Mouse (Mus musculus): Measurements from ENCODE around the gene Olfr91. TPM values are rescaled to one million over a fixed set of nuclear protein-coding genes. Genes with fewer than 3 reads are reported as not detected.

Gene Olfr91
- total RNA-seq, 2 experiments from 2014 or later = not detected

DNA sequence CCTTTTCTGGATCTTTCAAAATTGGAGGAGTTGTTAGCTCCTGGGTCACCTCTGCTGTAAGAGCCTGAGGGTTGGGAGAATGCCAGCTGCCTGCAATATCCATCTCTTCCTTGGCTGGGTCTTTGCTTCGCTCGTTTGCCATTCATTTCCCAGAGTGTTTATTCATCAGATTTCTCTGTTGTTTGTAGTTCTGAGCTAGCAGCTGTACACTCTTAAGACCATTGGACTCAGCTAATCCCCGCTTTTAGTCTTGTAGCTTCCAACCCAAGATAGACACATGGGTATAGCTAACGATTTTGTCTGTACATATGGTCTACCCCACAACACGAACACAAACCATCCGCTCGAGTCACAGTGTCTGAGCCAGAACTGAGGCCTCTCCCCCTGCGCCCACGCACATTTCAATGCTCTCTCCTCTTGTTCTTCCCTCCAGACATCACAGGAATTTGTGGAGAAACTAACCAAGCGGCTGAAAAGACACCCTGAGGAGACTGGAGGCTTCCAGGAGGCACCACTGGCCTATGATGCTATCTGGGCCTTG, 35.9 kb downstream of the Olfr91 start:
- DNase-seq = no peak

DNA sequence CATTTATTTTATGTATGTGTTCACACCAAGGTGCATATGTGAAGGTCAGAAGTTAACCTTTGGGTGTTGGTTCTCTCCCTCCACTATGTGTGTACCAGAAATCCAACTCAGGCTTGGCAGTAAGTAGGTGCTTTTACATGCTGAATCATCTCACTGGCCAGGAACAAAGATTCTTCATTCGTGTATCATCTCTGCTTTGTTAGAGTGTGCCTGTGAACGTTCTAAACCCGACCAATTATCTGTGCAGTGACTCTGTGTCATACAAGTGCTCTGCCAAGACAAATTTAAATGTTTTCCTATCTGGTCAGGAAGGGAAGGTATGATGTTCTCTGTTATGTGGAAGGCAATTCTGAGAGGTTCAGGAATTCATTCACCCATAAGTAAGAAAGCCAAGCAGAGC, 36.6 kb downstream of the Olfr91 start:
- DNase-seq = no peak
- intact Hi-C loops (cut with DNase I) = no loop called here

More for the DNA sequence above, 35.9 kb downstream of the Olfr91 start:
- intact Hi-C loops (cut with DNase I) = no loop called here

DNA sequence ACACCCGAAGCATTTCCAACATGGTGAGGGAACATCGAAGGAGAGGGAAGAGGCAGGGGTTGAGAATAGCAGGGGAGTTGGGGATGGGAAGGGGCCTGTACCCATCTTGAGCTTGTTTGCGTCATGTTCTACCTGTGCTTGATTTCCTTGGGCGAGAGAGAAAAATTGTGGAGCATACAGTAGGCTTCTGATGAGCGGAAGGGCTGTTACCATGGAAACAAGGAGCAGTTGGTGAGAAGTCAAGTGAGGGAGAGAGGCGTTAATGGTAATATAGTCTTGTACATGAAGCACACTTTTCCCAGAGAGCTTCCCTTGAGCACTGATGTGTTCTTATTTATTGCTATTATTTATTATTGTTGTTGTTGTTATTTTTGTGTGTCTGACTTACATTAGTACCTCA, 41.1 kb downstream of the Olfr91 start:
- intact Hi-C loops (cut with DNase I) = no loop called here
- DNase-seq = no peak

- DNase-seq = no peak
- intact Hi-C loops (cut with DNase I) = no loop called here
Observed at GRCm38 (mm10) chr17:37051745-37052144, 46.3 kb downstream of the Olfr91 start.

- DNase-seq = no peak
- intact Hi-C loops (cut with DNase I) = no loop called here
Observed at GRCm38 (mm10) chr17:37050876-37051275, 47.2 kb downstream of the Olfr91 start.

DNA sequence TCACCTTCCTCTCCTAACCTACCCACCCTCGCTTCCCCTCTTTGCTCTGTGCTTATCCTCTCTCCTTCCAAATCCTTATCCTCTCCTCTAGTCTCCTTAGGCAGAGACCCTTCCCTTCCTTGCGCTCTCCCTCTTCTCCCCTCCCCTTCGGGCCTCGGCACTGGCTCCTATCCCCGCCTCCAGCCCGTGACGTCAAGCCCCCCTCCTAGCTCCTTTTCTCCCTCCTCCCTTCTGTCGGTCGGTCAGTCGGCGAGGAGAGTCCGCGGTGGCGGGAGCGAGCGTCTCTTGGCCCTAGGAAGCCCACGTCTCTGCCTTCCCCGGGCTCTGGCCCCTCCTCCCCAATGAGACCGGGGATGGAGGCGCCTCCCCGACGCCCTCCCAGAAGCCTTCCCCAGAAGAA, 47.7 kb downstream of the Olfr91 start:
- intact Hi-C loops (cut with DNase I) = no loop called here

DNA sequence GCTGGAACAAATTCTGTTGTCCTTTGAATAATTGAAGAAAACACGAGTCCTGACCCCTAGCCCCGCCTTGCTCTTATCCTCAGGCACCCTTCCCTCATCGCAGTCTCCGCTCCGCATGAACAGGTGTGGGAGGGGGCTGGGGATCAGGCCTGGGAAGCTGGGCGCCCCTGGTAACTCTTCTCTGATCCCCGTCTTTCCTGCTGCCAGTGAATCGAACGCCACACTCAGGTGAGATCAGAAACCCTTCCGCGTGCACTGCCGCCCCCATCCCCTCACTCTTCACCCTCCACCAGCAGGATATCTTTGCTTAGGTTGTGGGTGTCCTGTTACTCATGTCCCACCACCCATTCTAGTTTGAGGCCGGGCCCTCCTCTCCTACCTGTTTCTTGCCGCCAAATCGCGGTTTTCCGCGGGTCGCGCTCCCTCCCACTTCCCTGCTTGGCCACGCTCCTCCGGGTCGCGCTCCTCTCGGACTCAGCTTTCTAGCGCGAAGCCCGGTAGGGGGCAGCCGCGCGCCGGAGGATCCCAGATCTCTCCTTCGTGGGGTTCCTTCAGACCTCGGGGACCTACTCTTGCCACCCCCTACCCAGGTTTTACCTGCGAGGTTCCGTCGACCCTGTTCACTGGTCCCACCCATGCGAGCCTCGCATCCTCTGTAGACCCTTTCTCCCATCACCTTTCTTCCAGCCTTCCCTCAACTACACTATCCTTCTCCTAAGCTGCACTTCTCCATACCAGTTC, 48.3 kb downstream of the Olfr91 start:
- DNase-seq = peak; percentile 80
- intact Hi-C loops (cut with DNase I) = loop anchor here (5.0 kb wide), 1 partner anchor 102 kb away; no protein-coding TSS in a partner anchor

More for the DNA sequence above, 47.7 kb downstream of the Olfr91 start:
- DNase-seq = peak; percentile 91

DNA sequence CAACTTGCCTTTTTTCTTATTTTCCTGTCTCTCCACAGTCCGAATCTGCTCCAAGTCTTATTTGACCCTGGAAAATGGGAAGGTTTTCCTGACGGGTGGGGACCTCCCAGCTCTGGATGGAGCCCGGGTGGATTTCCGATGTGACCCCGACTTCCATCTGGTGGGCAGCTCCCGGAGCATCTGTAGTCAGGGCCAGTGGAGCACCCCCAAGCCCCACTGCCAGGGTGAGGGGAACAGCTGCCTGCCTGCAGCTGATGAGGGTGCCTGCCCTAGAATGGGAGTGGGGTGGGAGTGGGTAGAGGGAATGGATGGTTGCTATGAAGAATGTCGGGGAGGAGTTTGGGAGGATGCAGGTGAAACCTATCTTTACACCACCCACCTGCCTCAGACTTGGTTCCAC, 49.7 kb downstream of the Olfr91 start:
- no peak for DNase-seq
- intact Hi-C loops (cut with DNase I) = loop anchor here (5.0 kb wide), 1 partner anchor 101 kb away; no protein-coding TSS in a partner anchor

GRCm38 (mm10) chr17:37047981-37048380, 50.1 kb downstream of the Olfr91 start:
- intact Hi-C loops (cut with DNase I) = loop anchor here (2.0 to 5.0 kb wide), 2 partner anchors 45 to 101 kb away; no protein-coding TSS in a partner anchor

GRCm38 (mm10) chr17:37047332-37047976, 50.6 kb downstream of the Olfr91 start:
- DNase-seq = no peak
- intact Hi-C loops (cut with DNase I) = loop anchor here (2.0 to 5.0 kb wide), 2 partner anchors 45 to 100 kb away; no protein-coding TSS in a partner anchor

More at GRCm38 (mm10) chr17:37047981-37048380, 50.1 kb downstream of the Olfr91 start:
- DNase-seq = no peak

GRCm38 (mm10) chr17:37046312-37047112, 51.6 kb downstream of the Olfr91 start:
- intact Hi-C loops (cut with DNase I) = loop anchor here (2.0 to 5.0 kb wide), 2 partner anchors 44 to 99 kb away; no protein-coding TSS in a partner anchor
- peak; percentile 68 for DNase-seq

GRCm38 (mm10) chr17:37045611-37046311, 52.3 kb downstream of the Olfr91 start, which contains the start of gene Gabbr1:
Gene Gabbr1, plus strand, starts transcription at chr17:37045966.
- DNase-seq = peak; percentile 89
- intact Hi-C loops (cut with DNase I) = loop anchor here (2.0 to 5.0 kb wide), 2 partner anchors 43 to 98 kb away; no protein-coding TSS in a partner anchor

DNA sequence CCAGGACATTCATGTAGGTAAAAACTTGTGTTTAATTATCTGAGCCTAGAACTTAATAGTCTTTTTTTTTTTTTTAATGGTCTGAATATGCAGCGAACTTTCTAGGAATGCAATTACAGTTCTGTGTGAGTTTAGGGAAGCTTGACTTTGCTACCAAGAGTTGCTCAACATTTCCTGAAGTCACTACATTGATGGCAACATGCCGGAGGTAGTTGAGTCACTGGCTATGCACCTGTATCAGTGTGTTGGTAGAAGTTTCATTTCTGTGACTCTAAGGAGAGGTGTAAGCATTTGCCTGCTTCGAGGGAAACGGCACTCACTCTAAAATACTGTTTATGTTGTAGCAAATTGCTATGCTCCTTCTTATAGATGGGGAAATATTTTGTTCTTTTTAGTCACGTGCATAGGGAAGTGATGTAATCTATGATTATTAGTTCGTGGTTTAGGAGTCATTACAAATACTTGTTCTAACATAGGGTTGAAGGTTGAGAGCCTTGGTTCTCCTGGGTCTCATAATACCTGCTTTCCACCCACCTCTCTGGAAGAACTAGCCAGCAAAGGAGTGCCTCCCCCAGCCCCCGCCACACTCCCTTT, 53.3 kb downstream of the Olfr91 start:
- no peak for DNase-seq
- intact Hi-C loops (cut with DNase I) = loop anchor here (5.0 kb wide), 1 partner anchor 97 kb away; no protein-coding TSS in a partner anchor

Other genes with a start within 250 kb of the Olfr91 start
- not detected for gene Trim15, start 231.1 kb downstream of the Olfr91 start, total RNA-seq (2021)
- gene Trim10, start 228.7 kb downstream of the Olfr91 start, total RNA-seq (2021) = not detected
- not detected for gene Trim40, start 208.2 kb downstream of the Olfr91 start, total RNA-seq (2021)
- not detected for gene Trim31, start 200.2 kb downstream of the Olfr91 start, total RNA-seq (2021)
- 1 to 10 TPM; 1.7 TPM for gene Rnf39, start 155.4 kb downstream of the Olfr91 start, total RNA-seq (2021)
- 10 to 100 TPM; 81.7 to 91.9 TPM for gene Ppp1r11, start 146.5 kb downstream of the Olfr91 start, total RNA-seq (2021)
- 10 to 100 TPM; 25.8 to 30.3 TPM for gene Znrd1, start 139.7 kb downstream of the Olfr91 start, total RNA-seq (2021)
- gene Znrd1as, start 139.7 kb downstream of the Olfr91 start, total RNA-seq (2021) = 1 to 10 TPM; 2.3 to 4.5 TPM
- gene 2410137M14Rik, start 117.0 kb downstream of the Olfr91 start, total RNA-seq (2021) = 1 to 10 TPM in 1 of 2 experiments, not detected in 1; 1.1 TPM
- 1 to 10 TPM; 6.0 to 6.5 TPM for gene H2-M5, start 108.7 kb downstream of the Olfr91 start, total RNA-seq (2021)
- gene Zfp57, start 97.1 kb downstream of the Olfr91 start, total RNA-seq (2021) = 100 to 1,000 TPM; 218 to 227 TPM
- under 1 TPM in 1 of 2 experiments, not detected in 1; 0.20 TPM for gene Mog, start 74.9 kb downstream of the Olfr91 start, total RNA-seq (2021)
- 100 to 1,000 TPM; 430 to 482 TPM for gene Gabbr1, start 52.3 kb downstream of the Olfr91 start, total RNA-seq (2021)
- gene Olfr90, start 9.8 kb downstream of the Olfr91 start, total RNA-seq (2021) = not detected
- gene Olfr92, start 21.8 kb upstream of the Olfr91 start, total RNA-seq (2021) = not detected
- not detected for gene Olfr93, start 63.2 kb upstream of the Olfr91 start, total RNA-seq (2021)
- gene Ubd, start 95.6 kb upstream of the Olfr91 start, total RNA-seq (2021) = not detected
- not detected for gene Olfr94, start 102.7 kb upstream of the Olfr91 start, total RNA-seq (2021)
- not detected for gene Olfr95, start 114.8 kb upstream of the Olfr91 start, total RNA-seq (2021)
- not detected for gene Olfr96, start 121.9 kb upstream of the Olfr91 start, total RNA-seq (2021)
- not detected for gene Olfr97, start 139.1 kb upstream of the Olfr91 start, total RNA-seq (2021)
- gene Olfr98, start 165.5 kb upstream of the Olfr91 start, total RNA-seq (2021) = not detected
- 1 to 10 TPM; 1.6 to 1.7 TPM for gene H2-M3, start 171.9 kb upstream of the Olfr91 start, total RNA-seq (2021)
- not detected for gene Olfr99, start 185.2 kb upstream of the Olfr91 start, total RNA-seq (2021)
- not detected for gene Olfr101, start 206.0 kb upstream of the Olfr91 start, total RNA-seq (2021)
- not detected for gene Olfr102, start 218.8 kb upstream of the Olfr91 start, total RNA-seq (2021)
- not detected for gene Olfr103, start 241.4 kb upstream of the Olfr91 start, total RNA-seq (2021)

Data from left cerebral cortex, postnatal 4 days (tissue).